Mouse (Mus musculus): ENCODE measurements at regions not wholly inside any gene's neighbourhood (a gene's known extent, or its start where the extent isn't known, plus 50 kb on each side); places are given as distances from the start of the nearest gene placed in this dataset.

DNA sequence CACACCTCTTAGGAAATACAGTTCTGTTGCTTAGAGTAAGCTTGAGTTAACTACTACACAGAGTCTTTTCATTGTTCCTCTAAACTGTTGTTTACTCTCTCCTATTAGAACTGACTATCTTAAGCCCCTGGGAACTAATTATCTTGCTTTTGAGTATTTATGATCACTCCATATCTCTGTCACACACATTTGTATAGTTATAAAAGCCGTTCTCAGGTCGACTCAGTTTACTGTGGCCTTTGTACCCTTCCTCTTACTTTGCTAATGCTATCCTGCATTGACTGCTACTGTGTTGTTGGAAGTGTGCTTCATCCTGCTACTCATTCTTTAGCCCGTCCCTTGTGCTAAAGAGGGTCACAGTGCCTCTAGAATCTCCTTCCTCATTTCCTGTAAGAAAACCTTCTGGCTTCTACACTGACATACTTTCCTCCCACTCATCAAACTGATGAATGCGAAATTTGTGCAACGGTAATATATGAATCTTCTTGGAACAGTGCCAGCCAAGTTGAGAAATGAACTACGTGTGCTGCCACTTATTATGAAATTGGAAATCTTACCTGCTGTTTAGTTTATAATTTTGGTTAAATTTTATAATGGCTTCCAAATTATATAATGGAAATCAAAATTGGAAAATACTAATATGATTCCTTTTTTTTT is 119.8 kb upstream of the Cblb start:
- intact Hi-C loops (cut with DNase I), result no loop called here
- DNase-seq, result no peak
- Histone ChIP-seq H3K36me3 (ENCODE audit: control insufficient read depth, insufficient read depth, low read length) (no peaks in the 10 kb centered on the region), H3K4me3 (no peak overlapping the region), H3K4me1 (ENCODE audit: control insufficient read depth, insufficient read depth, low read length) (no peaks in the 10 kb centered on the region), H3K9ac (ENCODE audit: low read depth, low read length) (no peak overlapping the region), H3K27me3 (ENCODE audit: control insufficient read depth, insufficient read depth, low read length) (no peaks in the 10 kb centered on the region), H3K79me2 (replicated peaks; ENCODE audit: control insufficient read depth, insufficient read depth, low read length) (no peaks in the 10 kb centered on the region), H3K27ac (no peak overlapping the region)
- TF ChIP-seq EP300 (IDR thresholded peaks at IDR 0.05; ENCODE audit: insufficient read depth, low read depth, low read length), result no peak
- TF ChIP-seq CTCF (IDR thresholded peaks at IDR 0.05), result no peak
- TF ChIP-seq POLR2A (IDR thresholded peaks at IDR 0.05; ENCODE audit: insufficient read depth, low read depth, low read length), result no peak
- WGBS, result 61% methylated on average over 6 of the region's 6 CpGs

DNA sequence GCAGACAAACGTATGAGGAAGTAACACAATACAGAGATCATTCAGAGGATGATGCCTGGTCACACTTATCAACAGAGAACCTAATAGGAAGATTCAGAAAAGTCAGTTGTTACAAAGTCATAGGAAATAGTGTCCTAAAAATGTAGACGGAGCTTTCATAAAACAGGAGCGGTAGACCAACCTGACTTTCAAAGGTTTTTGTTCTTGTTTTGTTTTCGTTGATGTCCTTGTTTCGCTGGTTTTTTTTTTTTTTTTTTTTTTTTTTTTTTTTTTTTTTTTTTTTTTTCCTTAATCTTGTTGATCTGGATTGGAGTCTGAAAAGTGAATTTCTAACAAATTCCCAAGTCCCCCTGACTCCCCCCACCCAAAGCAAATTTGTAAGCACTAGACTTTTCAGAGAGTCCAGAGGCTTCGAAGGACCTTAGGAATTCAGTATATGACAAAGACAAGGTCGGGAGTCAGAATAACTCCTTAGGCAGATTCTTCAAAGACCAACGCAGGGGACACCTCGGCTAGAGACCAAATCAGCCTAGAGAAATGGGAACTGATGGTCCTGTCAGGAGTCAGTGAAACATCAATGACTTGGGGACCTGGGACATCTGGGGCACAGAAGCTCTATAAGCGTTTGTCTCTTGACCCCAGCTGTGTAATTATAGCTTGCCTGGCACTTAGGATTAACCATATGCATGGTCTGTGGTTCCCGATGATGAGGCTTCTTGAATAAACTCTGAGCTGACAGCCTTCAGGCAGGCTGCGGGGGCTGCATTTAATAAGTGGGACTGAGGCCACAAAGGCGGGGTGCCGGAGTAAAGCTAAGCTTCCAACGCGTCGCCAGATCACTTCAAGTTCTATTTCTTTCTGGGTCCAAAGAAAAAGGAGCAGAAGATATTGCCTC is 115.7 kb upstream of the Cblb start:
- Histone ChIP-seq H3K9ac (ENCODE audit: low read depth, low read length) (no peak overlapping the region), H3K4me3 (no peak overlapping the region), H3K4me1 (ENCODE audit: control insufficient read depth, insufficient read depth, low read length) (no peaks in the 10 kb centered on the region), H3K27ac (no peak overlapping the region), H3K36me3 (ENCODE audit: control insufficient read depth, insufficient read depth, low read length) (no peaks in the 10 kb centered on the region), H3K27me3 (ENCODE audit: control insufficient read depth, insufficient read depth, low read length) (no peaks in the 10 kb centered on the region), H3K79me2 (replicated peaks; ENCODE audit: control insufficient read depth, insufficient read depth, low read length) (no peaks in the 10 kb centered on the region)
- no peak for TF ChIP-seq EP300 (IDR thresholded peaks at IDR 0.05; ENCODE audit: insufficient read depth, low read depth, low read length)
- TF ChIP-seq CTCF (IDR thresholded peaks at IDR 0.05), result no peak
- no peak for TF ChIP-seq POLR2A (IDR thresholded peaks at IDR 0.05; ENCODE audit: insufficient read depth, low read depth, low read length)
- DNase-seq, result no peak
- 78% methylated on average over 17 of the region's 17 CpGs for WGBS
- intact Hi-C loops (cut with DNase I), result no loop called here

DNA sequence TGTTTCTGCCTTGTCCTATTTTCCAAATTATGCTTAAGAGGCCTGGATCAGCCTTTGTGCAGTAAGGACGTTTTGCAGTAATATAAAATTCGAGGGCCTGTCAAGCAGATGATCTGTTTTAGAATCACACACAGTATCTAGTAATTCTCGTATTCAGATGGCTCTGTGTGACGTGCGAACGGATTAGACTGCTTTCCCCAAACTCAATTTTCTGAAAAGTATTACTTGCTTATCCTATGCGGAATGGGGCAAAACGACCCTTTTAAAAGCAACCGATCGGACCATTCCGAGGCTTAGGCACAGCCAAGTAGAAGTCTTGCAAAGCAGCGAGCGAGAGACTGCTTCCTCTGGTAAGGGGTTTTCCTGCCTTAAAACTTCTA is 115.1 kb upstream of the Cblb start:
- Histone ChIP-seq H3K4me1 (ENCODE audit: control insufficient read depth, insufficient read depth, low read length) (no peaks in the 10 kb centered on the region), H3K36me3 (ENCODE audit: control insufficient read depth, insufficient read depth, low read length) (no peaks in the 10 kb centered on the region), H3K27me3 (ENCODE audit: control insufficient read depth, insufficient read depth, low read length) (no peaks in the 10 kb centered on the region), H3K9ac (ENCODE audit: low read depth, low read length) (no peak overlapping the region), H3K4me3 (no peak overlapping the region), H3K79me2 (replicated peaks; ENCODE audit: control insufficient read depth, insufficient read depth, low read length) (no peaks in the 10 kb centered on the region), H3K27ac (no peak overlapping the region)
- intact Hi-C loops (cut with DNase I), result no loop called here
- TF ChIP-seq EP300 (IDR thresholded peaks at IDR 0.05; ENCODE audit: insufficient read depth, low read depth, low read length) (no peak), CTCF (IDR thresholded peaks at IDR 0.05) (no peak), POLR2A (IDR thresholded peaks at IDR 0.05; ENCODE audit: insufficient read depth, low read depth, low read length) (no peak)
- 85% methylated on average over 13 of the region's 13 CpGs for WGBS
- no peak for DNase-seq

DNA sequence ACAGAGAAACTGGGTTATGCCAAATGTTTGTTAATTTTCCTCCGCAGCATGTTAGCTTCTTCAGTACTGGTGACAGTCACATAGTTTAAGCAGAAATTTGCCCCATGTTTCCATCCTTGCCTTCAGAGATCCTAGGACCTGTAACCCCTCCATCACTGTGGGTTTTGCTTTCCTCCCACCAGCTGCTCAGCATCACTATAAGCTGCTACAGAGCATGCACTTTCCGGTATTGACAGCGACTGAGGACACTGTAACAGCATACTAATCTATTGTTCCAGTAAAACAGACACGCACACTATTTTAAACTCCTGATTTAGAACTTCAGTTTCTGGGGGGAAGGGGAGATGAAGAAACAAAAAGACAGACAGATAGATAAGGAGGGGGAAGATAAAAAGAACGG is 114.7 kb upstream of the Cblb start:
- DNase-seq, result no peak
- intact Hi-C loops (cut with DNase I), result no loop called here
- H3K4me1 ChIP-seq (ENCODE audit: control insufficient read depth, insufficient read depth, low read length), result no peaks in the 10 kb centered on the region
- H3K4me3 ChIP-seq, result no peak overlapping the region
- no peak overlapping the region for H3K9ac ChIP-seq (ENCODE audit: low read depth, low read length)
- H3K36me3 ChIP-seq (ENCODE audit: control insufficient read depth, insufficient read depth, low read length), result no peaks in the 10 kb centered on the region
- TF ChIP-seq CTCF (IDR thresholded peaks at IDR 0.05), result no peak
- no peak for TF ChIP-seq POLR2A (IDR thresholded peaks at IDR 0.05; ENCODE audit: insufficient read depth, low read depth, low read length)
- TF ChIP-seq EP300 (IDR thresholded peaks at IDR 0.05; ENCODE audit: insufficient read depth, low read depth, low read length), result no peak
- no peaks in the 10 kb centered on the region for H3K27me3 ChIP-seq (ENCODE audit: control insufficient read depth, insufficient read depth, low read length)
- no peaks in the 10 kb centered on the region for H3K79me2 ChIP-seq (replicated peaks; ENCODE audit: control insufficient read depth, insufficient read depth, low read length)
- WGBS, result 39% methylated on average over 5 of the region's 5 CpGs
- no peak overlapping the region for H3K27ac ChIP-seq

DNA sequence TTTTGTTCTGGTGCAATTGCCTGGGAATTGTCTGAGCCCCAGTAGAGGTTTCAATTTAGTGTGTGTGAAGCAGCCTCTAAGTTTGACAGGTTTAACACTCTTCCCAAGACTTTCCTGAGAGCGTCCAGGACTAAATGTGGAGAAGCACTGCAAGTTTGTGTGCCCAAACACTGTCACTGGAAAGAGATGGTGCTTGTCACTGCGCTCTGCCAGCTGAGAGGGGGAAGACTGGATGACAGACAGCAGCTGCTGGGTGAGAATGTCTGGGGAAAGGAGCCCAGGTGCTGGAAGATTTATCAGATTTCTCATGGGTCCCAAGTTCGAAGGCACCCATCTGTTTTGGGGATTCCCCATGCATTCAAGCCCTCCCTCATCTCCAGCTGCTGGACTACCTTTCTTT is 114.2 kb upstream of the Cblb start:
- intact Hi-C loops (cut with DNase I), result no loop called here
- Histone ChIP-seq H3K27me3 (ENCODE audit: control insufficient read depth, insufficient read depth, low read length) (no peaks in the 10 kb centered on the region), H3K4me1 (ENCODE audit: control insufficient read depth, insufficient read depth, low read length) (no peaks in the 10 kb centered on the region), H3K36me3 (ENCODE audit: control insufficient read depth, insufficient read depth, low read length) (no peaks in the 10 kb centered on the region), H3K79me2 (replicated peaks; ENCODE audit: control insufficient read depth, insufficient read depth, low read length) (no peaks in the 10 kb centered on the region), H3K27ac (no peak overlapping the region), H3K4me3 (no peak overlapping the region), H3K9ac (ENCODE audit: low read depth, low read length) (no peak overlapping the region)
- no peak for DNase-seq
- TF ChIP-seq POLR2A (IDR thresholded peaks at IDR 0.05; ENCODE audit: insufficient read depth, low read depth, low read length) (no peak), EP300 (IDR thresholded peaks at IDR 0.05; ENCODE audit: insufficient read depth, low read depth, low read length) (no peak), CTCF (IDR thresholded peaks at IDR 0.05) (no peak)
- 48% methylated on average over 3 of the region's 3 CpGs for WGBS

DNA sequence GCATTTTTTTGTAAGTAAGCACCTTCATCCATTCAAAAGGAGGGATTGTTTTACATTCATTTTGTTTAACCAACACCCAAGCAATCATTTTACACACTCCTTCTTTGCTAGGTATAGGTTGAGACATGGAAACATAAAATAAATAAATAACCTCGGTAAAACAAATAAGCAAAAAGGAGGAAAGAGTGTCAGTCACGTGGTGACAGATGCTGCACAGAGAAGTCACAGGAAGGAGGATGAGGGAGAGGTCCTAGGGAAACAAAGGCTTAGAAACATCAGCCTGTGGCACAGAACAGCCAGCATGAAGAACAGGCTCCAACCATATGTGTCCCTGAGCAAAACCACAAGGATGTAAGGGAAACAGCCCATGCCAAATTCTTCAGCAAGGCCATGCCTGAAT is 113.5 kb upstream of the Cblb start:
- Histone ChIP-seq H3K4me3 (no peak overlapping the region), H3K79me2 (replicated peaks; ENCODE audit: control insufficient read depth, insufficient read depth, low read length) (no peaks in the 10 kb centered on the region), H3K27ac (no peak overlapping the region), H3K9ac (ENCODE audit: low read depth, low read length) (no peak overlapping the region), H3K27me3 (ENCODE audit: control insufficient read depth, insufficient read depth, low read length) (no peaks in the 10 kb centered on the region), H3K36me3 (ENCODE audit: control insufficient read depth, insufficient read depth, low read length) (no peaks in the 10 kb centered on the region), H3K4me1 (ENCODE audit: control insufficient read depth, insufficient read depth, low read length) (no peaks in the 10 kb centered on the region)
- intact Hi-C loops (cut with DNase I), result no loop called here
- WGBS, result 28% methylated on average over 2 of the region's 2 CpGs
- no peak for TF ChIP-seq EP300 (IDR thresholded peaks at IDR 0.05; ENCODE audit: insufficient read depth, low read depth, low read length)
- no peak for TF ChIP-seq CTCF (IDR thresholded peaks at IDR 0.05)
- TF ChIP-seq POLR2A (IDR thresholded peaks at IDR 0.05; ENCODE audit: insufficient read depth, low read depth, low read length), result no peak
- DNase-seq, result no peak
